Mouse (Mus musculus): ENCODE measurements around the gene Rnf39. TPM values are rescaled to one million over a fixed set of nuclear protein-coding genes. Genes with fewer than 3 reads are reported as not detected.

Gene Rnf39
- polyA plus RNA-seq, 1 experiment from 2014 or later, result 2.6 TPM

Other genes starting within 250 kb of the Rnf39 start
- gene H2-M10.5, start 170.0 kb upstream of the Rnf39 start, polyA plus RNA-seq (2015; fragmentation: Nextera tagmentation; extraction: Ambion mirVana), result not detected in 2 replicates
- gene H2-M10.6, start 130.7 kb upstream of the Rnf39 start, polyA plus RNA-seq (2015; fragmentation: Nextera tagmentation; extraction: Ambion mirVana), result not detected in 2 replicates
- gene Trim26, start 105.8 kb upstream of the Rnf39 start, polyA plus RNA-seq (2015; fragmentation: Nextera tagmentation; extraction: Ambion mirVana), result 49.5 and 53.8 TPM in 2 replicates
- 0.90 and 1.1 TPM in 2 replicates for gene Trim15, start 75.7 kb upstream of the Rnf39 start, polyA plus RNA-seq (2015; fragmentation: Nextera tagmentation; extraction: Ambion mirVana)
- 0.78 and 1.2 TPM in 2 replicates for gene Trim10, start 73.3 kb upstream of the Rnf39 start, polyA plus RNA-seq (2015; fragmentation: Nextera tagmentation; extraction: Ambion mirVana)
- 0.08 TPM in 1 of 2 replicates, not detected in the other for gene Trim40, start 52.8 kb upstream of the Rnf39 start, polyA plus RNA-seq (2015; fragmentation: Nextera tagmentation; extraction: Ambion mirVana)
- not detected in 2 replicates for gene Trim31, start 44.8 kb upstream of the Rnf39 start, polyA plus RNA-seq (2015; fragmentation: Nextera tagmentation; extraction: Ambion mirVana)
- gene Ppp1r11, start 8.8 kb downstream of the Rnf39 start, polyA plus RNA-seq (2015; fragmentation: Nextera tagmentation; extraction: Ambion mirVana), result 156 and 165 TPM in 2 replicates
- 48.8 and 51.7 TPM in 2 replicates for gene Znrd1, start 15.6 kb downstream of the Rnf39 start, polyA plus RNA-seq (2015; fragmentation: Nextera tagmentation; extraction: Ambion mirVana)
- gene Znrd1as, start 15.7 kb downstream of the Rnf39 start, polyA plus RNA-seq (2015; fragmentation: Nextera tagmentation; extraction: Ambion mirVana), result 4.5 and 5.6 TPM in 2 replicates
- 0.36 and 0.50 TPM in 2 replicates for gene 2410137M14Rik, start 38.3 kb downstream of the Rnf39 start, polyA plus RNA-seq (2015; fragmentation: Nextera tagmentation; extraction: Ambion mirVana)
- 2.4 and 2.6 TPM in 2 replicates for gene H2-M5, start 46.6 kb downstream of the Rnf39 start, polyA plus RNA-seq (2015; fragmentation: Nextera tagmentation; extraction: Ambion mirVana)
- gene Zfp57, start 58.2 kb downstream of the Rnf39 start, polyA plus RNA-seq (2015; fragmentation: Nextera tagmentation; extraction: Ambion mirVana), result 206 and 224 TPM in 2 replicates
- 1.6 and 1.9 TPM in 2 replicates for gene Mog, start 80.5 kb downstream of the Rnf39 start, polyA plus RNA-seq (2015; fragmentation: Nextera tagmentation; extraction: Ambion mirVana)
- 82.9 and 85.5 TPM in 2 replicates for gene Gabbr1, start 103.0 kb downstream of the Rnf39 start, polyA plus RNA-seq (2015; fragmentation: Nextera tagmentation; extraction: Ambion mirVana)
- gene Olfr90, start 145.6 kb downstream of the Rnf39 start, polyA plus RNA-seq (2015; fragmentation: Nextera tagmentation; extraction: Ambion mirVana), result 0.09 TPM in 1 of 2 replicates, not detected in the other
- not detected in 2 replicates for gene Olfr91, start 155.4 kb downstream of the Rnf39 start, polyA plus RNA-seq (2015; fragmentation: Nextera tagmentation; extraction: Ambion mirVana)
- gene Olfr92, start 177.2 kb downstream of the Rnf39 start, polyA plus RNA-seq (2015; fragmentation: Nextera tagmentation; extraction: Ambion mirVana), result not detected in 2 replicates
- gene Olfr93, start 218.6 kb downstream of the Rnf39 start, polyA plus RNA-seq (2015; fragmentation: Nextera tagmentation; extraction: Ambion mirVana), result not detected in 2 replicates

All from hindbrain, embryonic 16.5 days (tissue).